Mouse (Mus musculus): ENCODE measurements at regions not wholly inside any gene's neighbourhood (a gene's known extent, or its start where the extent isn't known, plus 50 kb on each side); places are given as distances from the start of the nearest gene placed in this dataset.
A peak's percentile ranks its signal among the peaks of the same experiment; 100 is the strongest.

- no peak for DNase-seq
Measured at GRCm38 (mm10) chr16:76447033-76447432, 73.4 kb upstream of the Nrip1 start.

- DNase-seq, result no peak
Measured at GRCm38 (mm10) chr16:76444668-76445067, 71.0 kb upstream of the Nrip1 start.

- no peak for DNase-seq
Measured at GRCm38 (mm10) chr16:76442635-76443034, 69.0 kb upstream of the Nrip1 start.

GRCm38 (mm10) chr16:76441803-76442448 lies 68.3 kb upstream of the Nrip1 start:
- no peak for DNase-seq

GRCm38 (mm10) chr16:76438093-76438883 lies 64.7 kb upstream of the Nrip1 start:
- DNase-seq, result peak; percentile 23

- no peak for DNase-seq
Measured at GRCm38 (mm10) chr16:76436290-76436689, 62.7 kb upstream of the Nrip1 start.

GRCm38 (mm10) chr16:76433076-76433825 lies 59.6 kb upstream of the Nrip1 start:
- DNase-seq, result peak; percentile 46

- peak; percentile 71 for DNase-seq
Measured at GRCm38 (mm10) chr16:76432304-76432703, 58.7 kb upstream of the Nrip1 start.

GRCm38 (mm10) chr16:76429156-76429555 lies 55.5 kb upstream of the Nrip1 start:
- no peak for DNase-seq

- no peak for DNase-seq
Measured at GRCm38 (mm10) chr16:76423964-76424363, 50.3 kb upstream of the Nrip1 start.
